Mouse (Mus musculus) heart, embryonic 13.5 days (tissue): Measurements from ENCODE around the gene Pramef8. TPM values are rescaled to one million over a fixed set of nuclear protein-coding genes. Genes with fewer than 3 reads are reported as not detected.

Source experiments
- ATAC-seq: fragments of 200-750 bp; cut with Nextera tagmentation; 2 replicates; pipeline ENCODE4 v1.8.0; 2017; ENCODE audit warnings: moderate TSS enrichment; ENCODE audit not compliant: insufficient number of reproducible peaks, low FRiP score, low TSS enrichment; ENCODE audit errors: extremely low read depth
- H3K27ac ChIP-seq: fragments of 300-500 bp; sonication (generic); replicated peaks from 2 replicates; pipeline ENCODE4 v1.5.1; 2015; ENCODE audit warnings: moderate library complexity, mild to moderate bottlenecking, inconsistent platforms
- H3K27me3 ChIP-seq: fragments of 300-500 bp; sonication (generic); replicated peaks from 2 replicates; pipeline ENCODE4 v1.6.1; 2015; ENCODE audit warnings: mild to moderate bottlenecking, inconsistent platforms
- H3K36me3 ChIP-seq: fragments of 300-500 bp; sonication (generic); 2 replicates; pipeline ENCODE4 v1.6.1; 2015; ENCODE audit warnings: mild to moderate bottlenecking, inconsistent platforms
- H3K4me1 ChIP-seq: fragments of 300-500 bp; sonication (generic); 2 replicates; pipeline ENCODE4 v1.6.1; 2015; ENCODE audit warnings: inconsistent platforms
- H3K4me2 ChIP-seq: fragments of 300-500 bp; sonication (generic); 2 replicates; pipeline ENCODE4 v1.6.1; 2015; ENCODE audit warnings: inconsistent platforms, mild to moderate bottlenecking, moderate library complexity
- H3K4me3 ChIP-seq: fragments of 300-500 bp; sonication (generic); 2 replicates; pipeline ENCODE4 v1.5.1; 2015; ENCODE audit warnings: moderate library complexity, mild to moderate bottlenecking, inconsistent platforms
- H3K9ac ChIP-seq: fragments of 300-500 bp; sonication (generic); 2 replicates; pipeline ENCODE4 v1.6.1; 2015; ENCODE audit warnings: inconsistent platforms, mild to moderate bottlenecking, moderate library complexity
- H3K9me3 ChIP-seq: fragments of 300-500 bp; sonication (generic); 2 replicates; pipeline ENCODE4 v1.6.1; 2016; ENCODE audit warnings: inconsistent platforms
- WGBS: fragments of 180-500 bp; shearing (Covaris S2); methylation state at CpG from one replicate; pipeline ENCODE4 v1.1.7; 2015; ENCODE audit warnings: mixed read lengths; 5-methylcytosine and 5-hydroxymethylcytosine counted together
- polyA plus RNA-seq: library from polyadenylated mRNA; unstranded; fragments of >200 nt; fragmentation: Nextera tagmentation; extraction: Ambion mirVana; gene quantifications from 2 replicates; pipeline ENCODE4 v1.2.1, GENCODE M21; 2015

Gene Pramef8
- 11.0 and 13.2 TPM in 2 replicates for polyA plus RNA-seq

DNA sequence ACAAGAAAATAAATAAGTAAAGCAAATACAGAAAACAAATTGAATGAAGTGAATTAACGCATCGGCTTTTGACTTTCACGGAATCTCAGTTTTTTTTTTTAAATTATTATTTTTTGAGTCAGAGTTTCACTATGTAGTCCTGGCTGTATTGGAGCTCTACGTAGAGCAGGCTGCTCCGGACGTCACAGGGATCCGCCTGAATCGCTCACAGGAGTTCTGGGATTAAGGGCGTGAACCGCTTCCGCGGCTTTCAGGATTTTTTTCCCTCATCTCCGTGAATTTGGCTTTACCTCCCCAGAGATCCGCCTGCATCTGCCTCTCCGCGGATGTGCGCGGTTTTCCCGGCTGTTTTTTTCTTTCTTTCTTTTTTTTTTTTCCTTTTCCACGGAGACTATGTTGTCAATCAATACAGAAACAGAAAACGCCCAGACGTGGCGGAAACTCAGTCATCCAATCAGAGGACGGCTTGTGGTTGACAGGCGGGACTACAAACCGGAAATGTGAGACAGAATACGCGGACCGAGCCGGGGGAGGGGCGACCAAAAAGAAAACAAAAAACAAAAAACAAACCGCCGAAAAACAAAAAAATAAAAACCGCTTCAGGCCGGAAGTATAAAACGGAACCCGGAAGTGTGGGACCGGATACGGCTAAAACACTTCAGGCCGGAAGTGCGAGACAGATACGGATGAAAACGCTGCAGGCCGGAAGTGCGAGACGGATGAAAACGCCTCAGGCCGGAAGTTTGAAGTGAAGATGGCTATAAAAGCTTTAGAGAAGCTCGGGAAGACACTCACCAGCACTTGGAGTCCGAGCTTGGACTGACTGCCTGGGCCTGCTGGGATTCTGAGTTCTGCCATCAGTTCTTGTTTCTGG is at the start of gene Pramef8:
Pramef8 (plus strand) TSS at position 208 of the 874 bp plus-strand sequence.
- H3K9ac ChIP-seq: peak within 1 kb of the TSS; percentile 82
- H3K9me3 ChIP-seq: no peaks in the 10 kb centered on the region
- WGBS: 1% methylated on average over 50 of the region's 50 CpGs
- peak; percentile 85; the same call in 1 of the 2 replicates for ATAC-seq
- peak within 1 kb of the TSS; percentile 72 for H3K4me3 ChIP-seq
- H3K4me1 ChIP-seq: peaks cover 9% of the 10 kb centered on the region
- H3K4me2 ChIP-seq: peak within 1 kb of the TSS; percentile 70
- peak within 1 kb of the TSS; percentile 84 for H3K27ac ChIP-seq
- H3K36me3 ChIP-seq: peaks cover 35% of the 10 kb centered on the region
- H3K27me3 ChIP-seq: no peaks in the 10 kb centered on the region

DNA sequence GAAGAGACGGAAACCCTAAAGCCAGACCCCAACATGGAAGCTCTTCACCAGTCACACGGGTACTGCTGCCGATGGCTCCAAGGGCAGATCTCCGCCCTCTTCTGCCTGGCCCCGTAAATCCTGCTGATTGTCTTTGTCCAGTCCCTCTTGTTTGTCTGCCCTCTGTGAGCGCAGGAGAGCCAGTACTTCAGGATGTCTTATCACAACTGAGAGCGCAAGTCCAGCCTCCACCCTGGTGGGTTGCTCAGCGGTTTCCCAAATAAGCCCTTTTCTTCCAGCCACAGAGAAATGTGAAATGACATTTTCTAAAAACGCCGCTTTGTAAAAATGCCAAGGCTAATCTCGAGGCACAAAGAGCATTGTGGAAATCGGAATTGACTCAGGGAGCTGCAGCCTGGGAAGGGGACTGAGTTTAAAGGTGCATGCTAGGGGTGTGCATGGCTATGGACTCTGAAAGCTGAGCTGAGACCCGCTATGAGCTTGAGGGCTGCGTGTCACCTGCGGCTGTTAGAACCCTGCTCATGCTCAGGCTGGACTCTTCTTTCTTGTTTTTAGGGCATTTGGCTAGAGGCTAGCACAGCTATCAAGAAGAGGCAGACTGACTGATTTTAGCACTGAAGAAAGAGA is 45.7 kb upstream of the Pramef8 start:
- H3K36me3 ChIP-seq: no peaks in the 10 kb centered on the region
- no peak overlapping the region for H3K9ac ChIP-seq
- no peak overlapping the region for H3K4me3 ChIP-seq
- H3K27me3 ChIP-seq: 0 out of 2 replicates have a peak, but pooled peaks cover 4% of the 10 kb centered on the region
- no peaks in the 10 kb centered on the region for H3K9me3 ChIP-seq
- H3K4me2 ChIP-seq: peak overlapping the region; percentile 28
- H3K27ac ChIP-seq: no peak overlapping the region
- ATAC-seq: no peak
- H3K4me1 ChIP-seq: 0 out of 2 replicates have a peak, but pooled peaks cover 3% of the 10 kb centered on the region
- WGBS: 36% methylated on average over 15 of the region's 15 CpGs

DNA sequence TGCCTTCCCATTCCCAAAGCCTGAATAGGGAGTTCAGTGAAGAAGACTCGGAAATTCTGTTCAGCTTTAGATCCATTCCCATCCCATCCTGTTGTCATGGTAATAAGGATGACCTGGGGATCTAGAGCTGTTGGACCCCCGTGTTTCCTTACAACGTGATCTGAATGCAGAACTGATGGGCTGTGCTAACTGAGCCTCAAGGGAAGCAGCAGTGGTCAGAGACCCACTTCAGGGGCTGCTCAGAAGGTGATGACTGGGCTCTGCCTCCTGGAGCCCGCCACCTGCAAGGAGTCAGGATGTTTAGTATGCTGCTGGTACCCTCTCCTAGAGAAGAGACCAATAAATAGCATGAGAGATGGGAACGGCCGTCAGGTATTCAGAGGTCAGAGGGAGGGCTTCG is 32.7 kb upstream of the Pramef8 start:
- Histone ChIP-seq H3K4me1 (0 out of 2 replicates have a peak, but pooled peaks cover 7% of the 10 kb centered on the region), H3K9me3 (no peaks in the 10 kb centered on the region), H3K9ac (no peak overlapping the region), H3K27ac (no peak overlapping the region), H3K36me3 (no peaks in the 10 kb centered on the region), H3K4me2 (peak overlapping the region; percentile 28; the same call in 1 of the 2 replicates), H3K4me3 (no peak overlapping the region), H3K27me3 (peaks cover 24% of the 10 kb centered on the region)
- 43% methylated on average over 7 of the region's 7 CpGs for WGBS
- ATAC-seq: no peak

DNA sequence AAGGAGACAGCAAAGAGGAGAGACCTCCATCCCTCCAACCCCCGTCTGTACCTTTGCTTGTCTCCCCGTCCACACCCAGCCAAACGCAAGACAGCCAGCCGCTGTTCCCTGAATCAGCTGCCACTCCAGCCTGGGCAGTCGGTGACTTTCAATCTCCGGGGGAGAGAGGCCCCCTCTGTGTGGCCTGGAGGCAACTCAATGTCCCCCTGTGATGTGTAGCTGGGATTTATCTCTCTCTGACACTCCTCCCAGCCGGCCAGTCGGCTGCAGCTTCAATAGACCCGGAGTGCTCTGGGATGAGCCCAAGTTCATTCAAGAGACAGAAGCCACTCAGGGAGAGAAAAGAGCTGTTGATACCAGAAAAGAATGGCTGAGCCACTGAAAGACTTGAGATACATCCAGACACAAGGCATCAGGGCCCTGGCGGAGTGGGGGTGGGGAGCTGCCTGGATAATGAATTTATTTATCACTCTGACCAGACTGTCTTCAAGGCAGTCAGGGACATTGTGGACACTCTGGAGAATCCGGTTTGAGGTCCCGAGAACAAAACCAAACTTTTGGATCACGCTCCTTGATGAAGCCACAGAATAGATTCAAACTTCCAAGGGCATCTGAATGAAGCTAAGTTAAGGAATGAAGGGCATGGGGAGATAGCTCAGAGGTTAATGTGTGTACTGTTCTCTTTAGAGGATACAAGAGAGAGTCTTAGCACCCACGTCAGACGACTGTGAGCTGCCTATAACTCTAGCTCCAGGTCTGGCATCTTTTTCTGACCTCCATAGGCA is 32.1 kb upstream of the Pramef8 start:
- no peak for ATAC-seq
- Histone ChIP-seq H3K4me1 (0 out of 2 replicates have a peak, but pooled peaks cover 7% of the 10 kb centered on the region), H3K4me2 (peak overlapping the region; percentile 28), H3K9me3 (no peaks in the 10 kb centered on the region), H3K27ac (no peak overlapping the region), H3K9ac (no peak overlapping the region), H3K4me3 (no peak overlapping the region), H3K27me3 (peaks cover 24% of the 10 kb centered on the region), H3K36me3 (no peaks in the 10 kb centered on the region)
- WGBS: 21% methylated on average over 15 of the region's 15 CpGs

DNA sequence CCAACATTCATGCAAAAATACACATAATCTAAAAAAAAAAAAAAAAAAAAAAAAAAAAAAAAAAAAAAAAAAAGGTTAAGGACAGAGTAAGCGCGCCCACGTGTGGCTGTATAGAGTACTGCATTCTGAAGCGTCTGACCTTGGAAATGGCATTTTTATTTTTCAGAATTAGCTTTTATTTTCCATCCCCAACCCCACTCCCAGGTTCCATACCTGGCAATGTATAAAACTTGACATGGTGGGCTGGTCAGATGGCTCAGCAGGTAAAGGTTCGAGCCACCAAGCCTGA is 31.6 kb upstream of the Pramef8 start:
- no peak overlapping the region for H3K4me2 ChIP-seq
- H3K9me3 ChIP-seq: no peaks in the 10 kb centered on the region
- WGBS: 4% methylated on average over 5 of the region's 5 CpGs
- no peak overlapping the region for H3K4me3 ChIP-seq
- no peak for ATAC-seq
- H3K36me3 ChIP-seq: no peaks in the 10 kb centered on the region
- peaks cover 24% of the 10 kb centered on the region for H3K27me3 ChIP-seq
- 0 out of 2 replicates have a peak, but pooled peaks cover 7% of the 10 kb centered on the region for H3K4me1 ChIP-seq
- no peak overlapping the region for H3K27ac ChIP-seq
- no peak overlapping the region for H3K9ac ChIP-seq

DNA sequence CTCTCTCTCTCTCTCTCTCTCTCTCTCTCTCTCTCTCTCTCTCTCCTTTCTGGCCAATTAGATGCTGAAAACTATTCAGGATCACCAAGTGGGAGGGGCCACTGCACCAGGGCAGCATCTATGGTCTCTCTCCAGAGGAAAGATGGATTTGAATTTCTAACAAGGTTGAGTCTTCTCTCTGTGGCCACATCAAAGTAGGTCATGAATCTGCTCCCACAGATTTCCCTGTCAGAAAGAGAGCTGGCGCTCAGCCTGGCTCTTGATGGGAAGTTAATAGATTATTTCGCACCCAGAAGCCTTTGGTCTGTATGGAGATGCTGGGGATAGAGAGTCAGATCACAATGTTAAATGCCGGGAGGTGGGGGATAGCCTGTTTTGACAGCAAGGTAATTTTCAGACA is 30.1 kb upstream of the Pramef8 start:
- H3K4me2 ChIP-seq: no peak overlapping the region
- H3K4me1 ChIP-seq: 0 out of 2 replicates have a peak, but pooled peaks cover 7% of the 10 kb centered on the region
- ATAC-seq: no peak
- no peaks in the 10 kb centered on the region for H3K9me3 ChIP-seq
- H3K27ac ChIP-seq: no peak overlapping the region
- peaks cover 24% of the 10 kb centered on the region for H3K27me3 ChIP-seq
- no peaks in the 10 kb centered on the region for H3K36me3 ChIP-seq
- 70% methylated on average over 3 of the region's 3 CpGs for WGBS
- no peak overlapping the region for H3K4me3 ChIP-seq
- H3K9ac ChIP-seq: no peak overlapping the region

DNA sequence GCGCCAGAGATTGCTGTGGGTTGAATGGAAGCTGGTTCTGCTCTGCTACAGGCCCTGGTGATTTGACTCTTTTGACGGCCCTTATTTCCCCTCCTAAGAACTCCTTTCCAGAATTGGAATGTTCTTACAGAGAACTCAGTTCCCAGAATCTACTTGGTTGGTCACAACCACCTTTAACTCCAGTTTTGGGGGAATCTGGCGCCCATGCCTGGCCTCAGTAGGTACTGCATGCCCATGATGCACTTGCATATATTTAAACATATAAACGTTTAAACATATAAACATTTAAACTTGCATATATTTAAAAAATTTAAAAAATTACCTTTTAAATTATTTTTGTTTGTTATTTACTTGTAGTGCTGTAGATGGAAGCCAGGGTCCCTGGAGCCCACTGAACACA is 28.6 kb upstream of the Pramef8 start:
- Histone ChIP-seq H3K4me3 (no peak overlapping the region), H3K4me1 (0 out of 2 replicates have a peak, but pooled peaks cover 7% of the 10 kb centered on the region), H3K9me3 (no peaks in the 10 kb centered on the region), H3K27me3 (peaks cover 20% of the 10 kb centered on the region), H3K36me3 (no peaks in the 10 kb centered on the region), H3K27ac (no peak overlapping the region), H3K9ac (no peak overlapping the region), H3K4me2 (no peak overlapping the region)
- no peak for ATAC-seq
- WGBS: 41% methylated on average over 4 of the region's 4 CpGs

DNA sequence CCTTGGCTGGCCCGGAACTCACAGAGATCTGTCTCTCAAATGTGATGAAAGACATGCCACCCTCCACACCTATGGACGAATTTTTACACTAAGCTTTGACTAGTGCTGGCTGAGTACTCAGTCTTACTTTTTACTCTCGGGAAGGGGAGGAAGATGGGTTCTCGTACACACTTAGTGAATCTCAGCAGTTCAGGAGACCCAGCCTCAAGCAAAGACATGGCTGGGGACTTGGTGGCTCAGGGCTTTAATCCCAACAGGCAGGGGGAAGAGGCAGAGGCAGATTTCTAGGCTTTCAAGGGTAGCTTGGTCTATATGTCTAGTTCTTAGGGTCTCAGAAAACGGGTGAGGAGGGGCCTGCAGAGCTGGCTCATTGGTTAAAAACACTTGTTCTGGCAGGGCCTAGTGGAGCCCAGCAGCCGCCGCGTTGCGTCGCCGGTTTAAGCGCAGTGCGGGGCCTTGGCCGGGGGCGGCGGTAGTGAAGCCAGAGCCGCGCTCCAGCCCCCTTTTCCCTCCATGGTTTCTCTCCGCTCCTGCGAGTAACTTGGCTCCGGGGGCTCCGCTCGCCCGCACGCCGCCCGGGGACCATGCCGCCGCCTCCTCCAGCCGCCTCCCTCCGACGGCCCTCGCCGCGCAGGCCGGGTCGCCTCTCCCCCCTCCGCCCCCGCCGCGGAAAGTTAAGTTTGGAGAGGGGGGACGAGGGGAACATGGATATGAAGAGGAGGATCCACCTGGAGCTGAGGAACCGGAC is 23.1 kb upstream of the Pramef8 start:
- H3K4me3 ChIP-seq: peak overlapping the region; percentile 53
- peak overlapping the region; percentile 70 for H3K4me2 ChIP-seq
- H3K4me1 ChIP-seq: no peaks in the 10 kb centered on the region
- 7% methylated on average over 42 of the region's 43 CpGs for WGBS
- 0 out of 2 replicates have a peak, but pooled peaks cover 3% of the 10 kb centered on the region for H3K27me3 ChIP-seq
- H3K9ac ChIP-seq: peak overlapping the region; percentile 76
- peak; percentile 37; the same call in 1 of the 2 replicates for ATAC-seq
- no peak overlapping the region for H3K27ac ChIP-seq
- H3K36me3 ChIP-seq: no peaks in the 10 kb centered on the region
- H3K9me3 ChIP-seq: peaks cover 1% of the 10 kb centered on the region; the same call in 1 of the 2 replicates

DNA sequence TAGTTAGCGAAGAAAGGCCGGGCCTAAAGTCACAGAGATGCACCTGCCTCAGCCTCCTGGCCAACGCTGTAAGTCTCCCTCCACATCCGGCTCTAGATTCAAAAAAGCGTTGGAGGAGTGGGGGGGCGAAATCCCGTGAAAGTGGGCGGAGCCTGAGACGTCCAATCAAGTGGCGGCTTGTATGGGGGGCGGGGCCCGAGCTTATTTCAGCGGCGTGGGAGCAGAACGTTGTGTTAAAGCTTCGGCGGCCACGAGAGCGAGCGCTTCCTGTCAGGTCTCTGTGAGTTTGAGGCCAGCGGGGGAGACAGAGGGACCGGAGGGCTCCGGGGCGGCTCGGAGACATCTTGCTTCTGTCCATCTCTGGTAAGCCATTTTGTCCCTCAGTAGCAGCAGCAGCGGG is 18.0 kb upstream of the Pramef8 start, which contains the start of gene Pramel1:
Pramel1 (plus strand) TSS at position 248 of the 400 bp plus-strand sequence.
- WGBS: 63% methylated on average over 26 of the region's 26 CpGs

DNA sequence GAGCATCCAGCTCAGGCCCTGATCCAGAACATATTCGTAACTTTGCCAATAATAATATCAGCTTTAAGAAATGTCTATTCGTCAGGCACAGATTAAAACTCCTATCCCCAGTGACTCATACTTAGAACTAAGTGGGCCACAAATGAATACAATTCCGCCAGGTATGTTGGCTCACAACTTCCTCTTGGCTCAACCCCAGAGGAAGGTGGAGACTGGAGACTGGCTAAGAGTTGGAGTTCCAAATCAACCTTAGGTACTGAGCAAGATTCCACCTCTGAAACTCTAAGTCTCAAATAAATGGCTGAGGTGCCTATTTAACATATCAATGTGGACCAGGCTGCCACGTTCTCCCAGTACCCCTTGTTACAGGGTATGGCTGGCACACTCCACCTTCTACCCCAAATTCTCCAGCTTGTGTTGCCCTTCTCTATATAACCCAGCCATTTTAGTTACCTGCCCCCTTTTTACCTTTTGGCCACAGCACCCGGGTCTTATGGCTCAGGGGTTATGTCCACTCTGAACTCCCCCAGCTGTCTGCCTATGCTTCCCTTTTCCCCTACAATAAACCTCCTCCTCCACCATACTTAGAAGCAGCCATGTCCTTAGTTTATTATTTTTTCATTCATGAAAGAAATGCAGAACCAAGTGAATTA is 534 bp upstream of the Pramef8 start:
- Histone ChIP-seq H3K9ac (peak overlapping the region; percentile 82), H3K9me3 (no peaks in the 10 kb centered on the region), H3K4me1 (peaks cover 9% of the 10 kb centered on the region), H3K4me2 (peak overlapping the region; percentile 70), H3K27me3 (no peaks in the 10 kb centered on the region), H3K4me3 (peak overlapping the region; percentile 72), H3K36me3 (peaks cover 27% of the 10 kb centered on the region), H3K27ac (peak overlapping the region; percentile 84; the same call in 1 of the 2 replicates)
- ATAC-seq: no peak
- WGBS: 70% methylated on average over 5 of the region's 5 CpGs

More for the DNA sequence above, 18.0 kb upstream of the Pramef8 start, which contains the start of gene Pramel1:
- H3K9me3 ChIP-seq: peaks cover 3% of the 10 kb centered on the region; the same call in 1 of the 2 replicates
- no peaks in the 10 kb centered on the region for H3K4me1 ChIP-seq
- peaks cover 8% of the 10 kb centered on the region for H3K27me3 ChIP-seq
- no peak within 1 kb of the TSS for H3K27ac ChIP-seq
- H3K4me3 ChIP-seq: no peak within 1 kb of the TSS
- no peaks in the 10 kb centered on the region for H3K36me3 ChIP-seq
- ATAC-seq: no peak
- H3K4me2 ChIP-seq: no peak within 1 kb of the TSS
- H3K9ac ChIP-seq: no peak within 1 kb of the TSS
